In genomic region chr17:46918951-46919350, GRCm38 (mm10) we compare ENCODE assay signal across 38 mouse cellular contexts. TPM values are rescaled to one million over a fixed set of nuclear protein-coding genes. Genes with fewer than 3 reads are reported as not detected.
DNase-seq lines count a peak whose midpoint lies in the region; ATAC-seq and TF ChIP-seq lines count a peak whose summit lies in the region.
"Had no signal": no experiment of that assay in that cellular context is flagged by ENCODE, and none has a peak within 500 bp of the region (broad histone marks: within the 10 kb centered on the region; RNA-seq: fewer than 3 reads in every experiment).

No protein-coding gene starts in this region.

- H3K4me2 ChIP-seq in heart, embryonic 16.5 days (ENCODE audit: low read depth, low read length): no peak overlapping the region
- no peak overlapping the region for H3K4me2 ChIP-seq in kidney, embryonic 15.5 days
- H3K4me2 ChIP-seq: forebrain, embryonic 15.5 days; limb, embryonic 13.5 days; liver, embryonic 11.5 days; lung, embryonic 15.5 days; midbrain, embryonic 11.5 days; neural tube, embryonic 15.5 days had no signal

- no peak overlapping the region for H3K9ac ChIP-seq in heart, embryonic 16.5 days (ENCODE audit: low read length)
- no peak overlapping the region for H3K9ac ChIP-seq in heart, adult 2 months (ENCODE audit: low read depth, low read length)
- no peak overlapping the region for H3K9ac ChIP-seq in kidney, embryonic 15.5 days
- H3K9ac ChIP-seq: forebrain, embryonic 15.5 days; limb, embryonic 13.5 days; lung, embryonic 15.5 days; neural tube, embryonic 15.5 days had no signal

- intact Hi-C loops in heart, adult 2 months (cut with DNase I): no loop called here
- intact Hi-C loops in heart, postnatal 14 days (cut with DNase I): no loop called here

- TF ChIP-seq EP300 in heart, adult 2 months (IDR thresholded peaks at IDR 0.05; ENCODE audit: insufficient read depth, low read depth, low read length): no peak

- H3K27ac ChIP-seq in heart, embryonic 16.5 days (ENCODE audit: low read length): no peak overlapping the region
- H3K27ac ChIP-seq in heart, adult 2 months: no peak overlapping the region
- peak overlapping the region; percentile 63 for H3K27ac ChIP-seq in kidney, embryonic 15.5 days
- H3K27ac ChIP-seq in kidney, adult 2 months (ENCODE audit: insufficient read depth, low read depth, low read length): no peak overlapping the region
- H3K27ac ChIP-seq: forebrain, embryonic 10.5 days; forebrain, embryonic 15.5 days; layer of hippocampus, adult 2 months; limb, embryonic 13.5 days; lung, embryonic 15.5 days; neural tube, embryonic 15.5 days had no signal

- H3K36me3 ChIP-seq in heart, embryonic 16.5 days (ENCODE audit: control insufficient read depth, insufficient read depth): no peaks in the 10 kb centered on the region
- no peaks in the 10 kb centered on the region for H3K36me3 ChIP-seq in heart, adult 2 months (ENCODE audit: control insufficient read depth, insufficient read depth, low read length)
- no peaks in the 10 kb centered on the region for H3K36me3 ChIP-seq in kidney, embryonic 15.5 days
- H3K36me3 ChIP-seq in kidney, adult 2 months (ENCODE audit: control insufficient read depth, insufficient read depth, low read length): no peaks in the 10 kb centered on the region
- H3K36me3 ChIP-seq: forebrain, embryonic 10.5 days; forebrain, embryonic 15.5 days; limb, embryonic 13.5 days; lung, embryonic 15.5 days; neural tube, embryonic 15.5 days had no signal

- H3K79me2 ChIP-seq in heart, adult 2 months (replicated peaks; ENCODE audit: control insufficient read depth, insufficient read depth, low read length): no peaks in the 10 kb centered on the region

- H3K9me3 ChIP-seq in heart, embryonic 16.5 days (replicated peaks; ENCODE audit: control insufficient read depth, low read length): no peaks in the 10 kb centered on the region
- H3K9me3 ChIP-seq in kidney, embryonic 15.5 days (replicated peaks): no peaks in the 10 kb centered on the region
- H3K9me3 ChIP-seq: forebrain, embryonic 10.5 days; forebrain, embryonic 15.5 days; limb, embryonic 13.5 days; lung, embryonic 15.5 days; neural tube, embryonic 15.5 days had no signal

- TF ChIP-seq CTCF in heart, adult 2 months (IDR thresholded peaks at IDR 0.05): no peak
- TF ChIP-seq CTCF in kidney, adult 2 months (conservative IDR thresholded peaks at IDR 0.05; ENCODE audit: insufficient read depth, insufficient read length, low read depth, low read length): no peak

- no peaks in the 10 kb centered on the region for H3K27me3 ChIP-seq in heart, embryonic 16.5 days (ENCODE audit: control insufficient read depth, insufficient read depth, low read length)
- no peaks in the 10 kb centered on the region for H3K27me3 ChIP-seq in heart, adult 2 months (ENCODE audit: control insufficient read depth, insufficient read depth, low read length)
- H3K27me3 ChIP-seq in kidney, embryonic 15.5 days: no peaks in the 10 kb centered on the region
- H3K27me3 ChIP-seq in kidney, adult 2 months (replicated peaks; ENCODE audit: control insufficient read depth, insufficient read depth, low read length): no peaks in the 10 kb centered on the region
- H3K27me3 ChIP-seq: forebrain, embryonic 15.5 days; limb, embryonic 13.5 days; lung, embryonic 15.5 days; neural tube, embryonic 15.5 days had no signal

- 28% methylated on average over 4 of the region's 4 CpGs for WGBS in heart, embryonic 16.5 days
- WGBS in heart, adult 2 months: 29% methylated on average over 4 of the region's 4 CpGs
- WGBS in kidney, embryonic 15.5 days: 10% methylated on average over 4 of the region's 4 CpGs
- 15% methylated on average over 4 of the region's 4 CpGs for WGBS in kidney, adult 2 months

- H3K4me1 ChIP-seq in heart, embryonic 16.5 days (ENCODE audit: control insufficient read depth, insufficient read depth, low read length): no peaks in the 10 kb centered on the region
- no peaks in the 10 kb centered on the region for H3K4me1 ChIP-seq in heart, adult 2 months (ENCODE audit: control insufficient read depth, insufficient read depth, low read length)
- peaks cover 17% of the 10 kb centered on the region for H3K4me1 ChIP-seq in kidney, embryonic 15.5 days
- no peaks in the 10 kb centered on the region for H3K4me1 ChIP-seq in kidney, adult 2 months (ENCODE audit: control insufficient read depth, insufficient read depth, low read length)
- H3K4me1 ChIP-seq: forebrain, embryonic 15.5 days; limb, embryonic 13.5 days; lung, embryonic 15.5 days; neural tube, embryonic 15.5 days had no signal

- H3K4me3 ChIP-seq in heart, embryonic 16.5 days (ENCODE audit: low read length): no peak overlapping the region
- H3K4me3 ChIP-seq in heart, adult 2 months: no peak overlapping the region
- no peak overlapping the region for H3K4me3 ChIP-seq in kidney, embryonic 15.5 days (replicated peaks)
- no peak overlapping the region for H3K4me3 ChIP-seq in kidney, adult 2 months (ENCODE audit: insufficient read depth, low read depth, low read length)
- H3K4me3 ChIP-seq: forebrain, embryonic 10.5 days; forebrain, embryonic 15.5 days; layer of hippocampus, adult 2 months; limb, embryonic 13.5 days; lung, embryonic 15.5 days; neural tube, embryonic 15.5 days had no signal

- ATAC-seq in heart, embryonic 16.5 days (replicated peaks; ENCODE audit: extremely low read depth, insufficient read depth, low FRiP score): peak; percentile 29; the same call in 1 of the 2 replicates
- ATAC-seq in kidney, embryonic 15.5 days (replicated peaks; ENCODE audit: low FRiP score): peak; percentile 87
- ATAC-seq: activated CD4-positive, CD25-positive, alpha-beta regulatory T cell, adult 4 months; forebrain, embryonic 15.5 days; intestine, postnatal 0 days had no signal

- no peak for DNase-seq in heart, adult 2 months
- no peak for DNase-seq in kidney, adult 2 months
- peak; percentile 10 for DNase-seq in retina, embryonic 14.5 days (ENCODE audit: low spot score)
- DNase-seq in retina, postnatal 1 day: no peak
- DNase-seq in mesoderm, embryonic 11.5 days (ENCODE audit: low read depth, low spot score): peak; percentile 28
- no peak for DNase-seq in heart, postnatal 14 days
- DNase-seq: adrenal gland, adult 2 months; adrenal gland, postnatal 36 days; B cell, adult 2 months; cerebellum, adult 2 months; cerebellum, postnatal 14 days; gastrocnemius, postnatal 10 days; heart, postnatal 36 days; kidney, postnatal 14 days; right cerebral cortex, adult 18-20 months; spleen, adult 18-20 months; thymus, postnatal 14 days had no signal

- no peak for TF ChIP-seq POLR2A in heart, adult 2 months (IDR thresholded peaks at IDR 0.05; ENCODE audit: insufficient read depth, low read depth, low read length)
- TF ChIP-seq POLR2A in kidney, adult 2 months (IDR thresholded peaks at IDR 0.05; ENCODE audit: low read depth, low read length): no peak

RNA-seq across cellular contexts. Expression of gene Prph2, which starts 8.7 kb away (rescaled TPM):
- polyA plus RNA-seq in heart, embryonic 16.5 days (2015; fragmentation: Nextera tagmentation; extraction: Ambion mirVana): not detected in 2 replicates
- total RNA-seq in heart, adult 2 months (2021): not detected
- not detected in 2 replicates for polyA plus RNA-seq in heart, adult 2 months (2012; rRNA removed)
- 0.08 TPM in 1 of 2 replicates, not detected in the other for polyA plus RNA-seq in kidney, embryonic 15.5 days (2015; fragmentation: Nextera tagmentation; extraction: Ambion mirVana)
- polyA plus RNA-seq in kidney, adult 2 months (2012; rRNA removed): not detected in 2 replicates
- not detected for total RNA-seq in heart, postnatal 14 days (2021)
- total RNA-seq: adrenal gland, adult 2 months; adrenal gland, postnatal 36 days; gastrocnemius, postnatal 10 days; heart, postnatal 36 days; layer of hippocampus, adult 2 months; layer of hippocampus, postnatal 25 days; left cerebral cortex, postnatal 36 days; megakaryocyte progenitor cell, adult 5-6 weeks had no signal
- polyA plus RNA-seq: activated CD4-positive, CD25-positive, alpha-beta regulatory T cell, adult 4 months; adrenal gland, adult 2 months; cerebellum, adult 2 months; cortical plate, adult 2 months; forebrain, embryonic 10.5 days; forebrain, embryonic 15.5 days; gonadal fat pad, adult 2 months; heart, embryonic 14.5 days; intestine, postnatal 0 days; limb, embryonic 13.5 days; liver, embryonic 11.5 days; liver, embryonic 16.5 days; lung, embryonic 15.5 days; midbrain, embryonic 11.5 days; neural tube, embryonic 15.5 days; stomach, embryonic 16.5 days; urinary bladder, adult 2 months had no signal

RNA-seq across cellular contexts. Expression of gene Tbcc, which starts 28.5 kb away (rescaled TPM):
- 40.3 and 42.9 TPM in 2 replicates for polyA plus RNA-seq in heart, embryonic 16.5 days (2015; fragmentation: Nextera tagmentation; extraction: Ambion mirVana)
- 10 to 100 TPM; 16.3 TPM for total RNA-seq in heart, adult 2 months (2021)
- polyA plus RNA-seq in heart, adult 2 months (2012; rRNA removed): 12.7 and 13.3 TPM in 2 replicates
- polyA plus RNA-seq in kidney, embryonic 15.5 days (2015; fragmentation: Nextera tagmentation; extraction: Ambion mirVana): 59.3 and 59.7 TPM in 2 replicates
- 17.2 and 19.6 TPM in 2 replicates for polyA plus RNA-seq in kidney, adult 2 months (2012; rRNA removed)
- 10 to 100 TPM; 17.6 to 20.0 TPM for total RNA-seq in heart, postnatal 14 days (2021)

Comparison
In these comparisons a context has a peak if more than half of its experiments do, and no peak if none do; other contexts are left out.
1. DNase-seq: peak in retina, embryonic 14.5 days (single experiment) and mesoderm, embryonic 11.5 days (single experiment); none in heart, adult 2 months (0 of 2), kidney, adult 2 months (single experiment), retina, postnatal 1 day (single experiment) and heart, postnatal 14 days (0 of 2).